Mouse (Mus musculus): ENCODE data around the gene Itgb8. TPM values are rescaled to one million over a fixed set of nuclear protein-coding genes. Genes with fewer than 3 reads are reported as not detected.

Gene Itgb8
- total RNA-seq, 2 experiments from 2014 or later = 31.4 to 31.6 TPM

- DNase-seq = peak; percentile 9
- intact Hi-C loops (cut with DNase I) = no loop called here
Measured at GRCm38 (mm10) chr12:119155566-119155965, 83.0 kb downstream of the Itgb8 start.

GRCm38 (mm10) chr12:119150956-119151355 is 87.6 kb downstream of the Itgb8 start:
- intact Hi-C loops (cut with DNase I) = no loop called here
- DNase-seq = no peak

- no peak for DNase-seq
- intact Hi-C loops (cut with DNase I) = no loop called here
Measured at GRCm38 (mm10) chr12:119147753-119148152, 90.8 kb downstream of the Itgb8 start.

- intact Hi-C loops (cut with DNase I) = no loop called here
- DNase-seq = no peak
Measured at GRCm38 (mm10) chr12:119146031-119146430, 92.6 kb downstream of the Itgb8 start.

GRCm38 (mm10) chr12:119137946-119138345 is 100.7 kb downstream of the Itgb8 start:
- intact Hi-C loops (cut with DNase I) = no loop called here
- DNase-seq = no peak

- DNase-seq = no peak
- intact Hi-C loops (cut with DNase I) = no loop called here
Measured at GRCm38 (mm10) chr12:119113522-119114135, 125.0 kb downstream of the Itgb8 start.

GRCm38 (mm10) chr12:119110091-119110490 is 128.5 kb downstream of the Itgb8 start:
- no peak for DNase-seq
- intact Hi-C loops (cut with DNase I) = no loop called here

Other genes starting within 250 kb of the Itgb8 start
- under 1 TPM in 1 of 2 experiments, not detected in 1; 0.08 TPM for gene Macc1, start 75.5 kb upstream of the Itgb8 start, total RNA-seq (2021)